Mouse (Mus musculus) erythroblast, adult 5-6 weeks (primary cell): ENCODE measurements around the gene Ddost. TPM values are rescaled to one million over a fixed set of nuclear protein-coding genes. Genes with fewer than 3 reads are reported as not detected.

ENCODE experiments used
- ATAC-seq: replicated peaks from 2 replicates; pipeline ENCODE4 v1.8.0; 2016; ENCODE audit warnings: moderate number of reproducible peaks, mild to moderate bottlenecking, moderate TSS enrichment, inconsistent platforms; ENCODE audit not compliant: poor library complexity, low FRiP score, severe bottlenecking
- total RNA-seq, 2 experiments: library from RNA; stranded (forward) in 1 of 2; stranded (reverse) in 1 of 2; fragments of 150-400 nt in 1 of 2; fragments of 200-764, 138-1000 nt in 1 of 2; gene quantifications; 2 replicates each; pipeline versions ENCODE4 v1.2.3 to v1.2.4; 2015 to 2017; ENCODE audit warnings: low replicate concordance in 2 of 2

Gene Ddost
- total RNA-seq, 2 experiments from 2014 or later = 36.8 to 48.2 TPM

- ATAC-seq = no peak
Observed at GRCm38 (mm10) chr4:138331647-138332046, 27.1 kb downstream of the Ddost start.

- ATAC-seq = no peak
Observed at GRCm38 (mm10) chr4:138333135-138333534, 28.6 kb downstream of the Ddost start.

- no peak for ATAC-seq
Observed at GRCm38 (mm10) chr4:138335036-138335435, 30.5 kb downstream of the Ddost start.

GRCm38 (mm10) chr4:138335648-138336047 is 31.1 kb downstream of the Ddost start:
- no peak for ATAC-seq

GRCm38 (mm10) chr4:138336876-138337275 is 32.3 kb downstream of the Ddost start:
- no peak for ATAC-seq

GRCm38 (mm10) chr4:138337341-138337740 is 32.8 kb downstream of the Ddost start:
- no peak for ATAC-seq

- ATAC-seq = 0 out of 2 replicates have a peak, but pooled peaks have one; percentile 18
Observed at GRCm38 (mm10) chr4:138339963-138340362, 35.4 kb downstream of the Ddost start.

- ATAC-seq = no peak
Observed at GRCm38 (mm10) chr4:138341393-138341792, 36.9 kb downstream of the Ddost start.

GRCm38 (mm10) chr4:138342048-138342447 is 37.5 kb downstream of the Ddost start:
- no peak for ATAC-seq

GRCm38 (mm10) chr4:138342778-138343177 is 38.2 kb downstream of the Ddost start:
- no peak for ATAC-seq

GRCm38 (mm10) chr4:138343341-138343837 is 38.9 kb downstream of the Ddost start:
- ATAC-seq = no peak

- ATAC-seq = no peak
Observed at GRCm38 (mm10) chr4:138344891-138345545, 40.5 kb downstream of the Ddost start.

- ATAC-seq = no peak
Observed at GRCm38 (mm10) chr4:138347280-138347679, 42.8 kb downstream of the Ddost start.

- ATAC-seq = no peak
Observed at GRCm38 (mm10) chr4:138348716-138349115, 44.2 kb downstream of the Ddost start.

- no peak for ATAC-seq
Observed at GRCm38 (mm10) chr4:138351821-138352220, 47.3 kb downstream of the Ddost start.

- ATAC-seq = no peak
Observed at GRCm38 (mm10) chr4:138352692-138353091, 48.2 kb downstream of the Ddost start.

GRCm38 (mm10) chr4:138353438-138354171 is 49.1 kb downstream of the Ddost start:
- no peak for ATAC-seq

GRCm38 (mm10) chr4:138355496-138355895 is 51.0 kb downstream of the Ddost start:
- no peak for ATAC-seq

- ATAC-seq = no peak
Observed at GRCm38 (mm10) chr4:138356141-138356540, 51.6 kb downstream of the Ddost start.

GRCm38 (mm10) chr4:138356551-138356950 is 52.0 kb downstream of the Ddost start:
- no peak for ATAC-seq

GRCm38 (mm10) chr4:138358176-138358575 is 53.6 kb downstream of the Ddost start:
- ATAC-seq = no peak
